Mouse (Mus musculus) liver, adult 2 months (tissue): ENCODE data around the gene Ctsz.

Experiments
- CTCF ChIP-seq: fragments of 200-500 bp; IDR thresholded peaks from 2 replicates; pipeline ENCODE4 v1.5.1; 2011; ENCODE audit warnings: low read depth, low read length, control low read depth
- POLR2A ChIP-seq: fragments of 200-500 bp; IDR thresholded peaks from 2 replicates; pipeline ENCODE4 v1.6.1; 2011; ENCODE audit warnings: low read length, control low read depth; ENCODE audit not compliant: insufficient read depth; ENCODE audit errors: extremely low read depth

GRCm38 (mm10) chr2:174473550-174473927, 34.7 kb upstream of the Ctsz start:
- TF ChIP-seq POLR2A (no peak), CTCF (no peak)
